Mouse (Mus musculus) right cerebral cortex, postnatal 10 days (tissue): ENCODE results near the gene Gm6309.
"Not testable (repeated sequence)": the region's sequence is repeated elsewhere in the genome, so short reads cannot be mapped to it uniquely, and the experiment has no call there.

ENCODE experiments used
- DNase-seq, 2 experiments: peaks; one replicate each; pipeline ENCODE4 v3.0.0; 2021; ENCODE audit warnings: low spot score in 2 of 2

Gene Gm6309

DNA sequence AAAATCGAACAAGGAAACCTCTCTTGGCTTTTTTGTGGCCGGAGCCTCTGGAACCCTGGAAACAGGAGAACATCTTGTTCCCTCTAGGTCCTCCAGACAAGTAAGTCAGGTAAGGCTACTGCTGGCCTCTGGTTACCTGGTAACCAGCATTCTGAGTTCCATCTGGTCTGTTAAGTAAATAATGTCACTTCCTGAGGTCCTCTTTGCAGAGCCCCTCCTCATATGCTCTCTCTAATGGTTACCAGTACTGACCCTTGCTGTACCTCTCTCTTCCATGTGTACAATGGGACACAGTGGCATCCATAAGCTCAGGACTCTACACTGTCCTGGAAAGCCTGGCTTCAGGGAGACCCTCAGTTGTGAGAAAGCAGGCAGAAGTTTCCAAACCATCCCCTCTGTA, at the start of gene Gm6309:
Gene Gm6309, minus strand, starts transcription at position 101 of the 400 bp plus-strand sequence.
- DNase-seq, result not testable (repeated sequence)

DNA sequence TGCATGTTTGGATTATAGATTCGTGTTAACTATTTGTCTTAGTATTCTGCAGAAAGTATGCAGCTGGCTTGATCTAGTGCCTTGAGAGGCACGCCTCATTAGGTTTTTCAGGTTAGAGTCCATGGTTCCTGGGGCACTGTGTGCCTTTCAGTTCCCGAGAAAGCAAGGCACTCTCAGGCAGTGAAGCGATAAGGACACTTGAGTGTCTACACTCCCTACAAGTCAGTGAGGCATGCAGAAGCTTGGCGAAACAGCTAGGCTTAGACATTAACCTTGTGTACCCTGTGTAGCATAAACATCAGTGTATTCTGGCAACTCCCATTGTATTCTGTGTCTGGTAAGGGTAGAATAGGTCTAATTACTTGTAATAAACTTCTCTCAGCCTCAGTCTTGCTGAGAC, 35.0 kb upstream of the Gm6309 start:
- DNase-seq, result no peak

DNA sequence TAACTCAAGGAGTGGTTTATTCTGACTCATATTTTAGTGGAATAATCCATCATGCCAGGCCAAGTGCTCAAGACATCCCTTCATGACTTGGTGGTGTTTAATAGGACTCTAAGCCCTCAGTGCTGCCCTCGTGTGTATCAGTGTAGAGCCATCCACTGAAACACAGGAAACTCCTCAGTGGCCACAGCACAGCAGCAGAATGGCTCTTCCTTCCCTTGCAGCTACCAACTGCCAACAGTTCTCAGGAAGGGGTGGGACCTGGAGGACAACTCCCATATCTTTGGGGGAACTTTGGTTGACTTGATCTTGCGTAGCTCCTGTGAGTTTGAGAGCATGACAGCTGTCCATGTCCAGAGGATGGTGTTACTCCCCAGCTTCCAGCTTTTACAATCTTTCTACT, 33.4 kb upstream of the Gm6309 start:
- no peak for DNase-seq

DNA sequence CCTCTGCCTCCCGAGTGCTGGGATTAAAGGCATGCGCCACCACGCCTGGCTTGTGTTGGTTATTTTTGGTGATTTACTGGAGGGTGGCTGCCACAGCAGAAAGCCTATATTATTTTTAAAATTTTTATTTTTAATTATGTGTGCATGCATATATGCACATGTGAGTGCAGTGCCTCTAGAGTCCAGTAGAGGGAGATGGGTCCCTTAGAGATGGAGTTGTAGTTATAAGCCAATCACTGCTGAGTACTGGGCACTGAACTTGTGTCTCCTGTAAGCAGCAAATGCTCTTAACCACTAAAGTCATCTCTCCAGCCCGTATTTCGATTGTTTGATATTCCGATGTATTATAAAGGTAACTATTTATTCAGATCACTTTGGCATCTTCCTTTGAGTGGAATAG, 30.1 kb upstream of the Gm6309 start:
- no peak for DNase-seq

DNA sequence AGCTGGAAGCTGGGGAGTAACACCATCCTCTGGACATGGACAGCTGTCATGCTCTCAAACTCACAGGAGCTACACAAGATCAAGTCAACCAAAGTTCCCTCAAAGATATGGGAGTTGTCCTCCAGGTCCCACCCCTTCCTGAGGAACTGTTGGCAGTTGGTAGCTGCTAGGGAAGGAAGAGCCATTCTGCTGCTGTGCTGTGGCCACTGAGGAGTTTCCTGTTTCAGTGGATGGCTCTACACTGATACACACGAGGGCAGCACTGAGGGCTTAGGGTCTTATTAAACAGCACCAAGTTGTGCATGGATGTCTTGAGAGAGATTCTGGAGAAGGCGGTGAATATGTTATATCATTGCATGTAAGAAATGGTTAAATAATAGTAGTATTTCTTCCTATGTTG, 29.0 kb upstream of the Gm6309 start:
- DNase-seq, result no peak

DNA sequence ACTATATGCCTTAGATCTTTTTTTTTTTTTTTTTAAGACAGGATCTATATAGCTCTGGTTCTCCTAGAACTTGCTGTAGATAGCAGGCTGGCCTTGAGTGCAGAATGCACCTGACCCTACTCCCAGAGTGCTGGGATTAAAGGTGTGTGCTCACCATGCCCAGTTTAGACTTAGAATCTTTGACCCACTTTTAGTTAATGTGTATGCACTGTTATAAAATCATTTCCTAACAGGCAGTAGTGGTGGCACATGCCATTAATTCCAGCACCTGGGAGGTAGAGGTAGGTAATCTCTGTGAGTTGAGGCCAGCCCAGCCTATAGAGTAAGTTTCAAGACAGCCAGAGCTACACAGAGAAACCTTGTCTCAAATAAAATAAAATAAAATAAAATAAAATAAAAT, 28.6 kb upstream of the Gm6309 start:
- no peak for DNase-seq

DNA sequence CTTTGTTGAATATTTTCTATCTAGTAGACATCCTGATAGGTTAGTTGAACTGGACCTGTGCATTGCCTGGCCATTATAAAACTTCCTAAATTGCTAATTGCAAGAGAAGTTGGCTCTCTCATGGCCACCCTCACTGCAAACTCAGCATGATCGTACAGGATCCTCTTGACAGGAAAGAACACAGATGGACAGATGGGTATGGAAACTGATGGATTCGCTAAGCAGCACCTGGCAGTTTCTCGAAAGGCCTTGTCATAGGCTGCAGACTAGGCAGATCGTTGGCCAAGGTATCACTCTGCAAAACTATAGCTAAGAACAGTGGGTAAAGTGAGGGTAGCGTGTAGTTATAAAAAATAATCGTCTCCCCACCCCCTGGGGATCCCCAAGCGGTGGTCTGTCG, 22.8 kb upstream of the Gm6309 start:
- DNase-seq, result no peak

DNA sequence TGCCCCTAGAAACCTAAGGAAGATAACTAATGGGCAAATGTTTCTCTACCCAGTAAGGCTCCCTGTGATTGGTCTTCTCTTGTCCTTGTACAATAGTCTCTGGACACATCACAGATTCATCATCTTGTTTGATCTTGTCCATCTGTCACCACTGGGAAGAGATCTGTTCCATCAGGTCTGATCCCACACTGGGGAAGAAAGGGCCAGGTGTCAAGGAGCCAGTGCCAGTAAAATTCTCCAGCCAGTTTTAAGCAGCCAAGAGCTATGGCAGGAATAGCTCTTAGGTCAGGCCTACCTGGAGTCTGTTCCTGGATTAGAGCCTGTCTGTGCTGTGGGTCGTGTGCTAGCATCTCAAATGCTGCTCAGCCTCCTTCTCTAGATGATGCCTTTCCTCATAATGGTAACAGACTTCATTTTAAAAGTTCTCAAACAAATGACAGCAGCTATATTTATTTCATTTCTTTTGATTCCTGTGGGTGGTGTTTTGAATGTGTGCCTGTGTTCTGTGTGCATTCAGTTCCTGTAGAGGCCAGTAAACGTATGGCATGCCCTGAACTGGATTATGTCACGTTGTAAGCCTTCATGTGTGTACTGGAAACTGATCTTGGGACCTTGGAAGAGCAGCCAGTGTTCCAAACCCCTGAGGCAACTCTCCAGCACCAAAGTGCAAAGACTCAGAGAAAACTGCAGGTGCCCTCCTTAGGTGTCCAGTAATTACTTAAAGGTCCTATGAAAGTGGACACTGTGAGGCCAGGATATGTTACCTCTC, 20.2 kb upstream of the Gm6309 start:
- DNase-seq, result no peak

DNA sequence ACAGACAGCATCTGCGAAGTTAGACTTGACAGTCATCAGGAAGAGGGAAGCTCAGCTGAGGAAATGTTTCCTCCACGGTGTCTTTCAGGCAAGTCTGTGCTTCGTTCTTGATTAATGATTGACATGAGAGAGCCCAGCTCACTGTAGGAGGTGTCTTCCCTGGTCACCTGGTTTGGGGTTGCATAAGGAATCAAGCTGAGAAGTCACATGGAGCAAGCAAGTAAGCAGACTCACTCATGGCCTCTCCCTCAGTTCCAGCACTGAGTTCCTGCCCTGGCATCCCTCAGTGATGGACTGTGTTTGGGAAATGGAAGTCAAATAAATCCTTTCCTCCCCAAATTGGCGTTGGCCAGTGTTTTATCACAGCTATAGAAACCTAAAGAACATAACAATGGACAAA, 19.6 kb upstream of the Gm6309 start:
- no peak for DNase-seq

DNA sequence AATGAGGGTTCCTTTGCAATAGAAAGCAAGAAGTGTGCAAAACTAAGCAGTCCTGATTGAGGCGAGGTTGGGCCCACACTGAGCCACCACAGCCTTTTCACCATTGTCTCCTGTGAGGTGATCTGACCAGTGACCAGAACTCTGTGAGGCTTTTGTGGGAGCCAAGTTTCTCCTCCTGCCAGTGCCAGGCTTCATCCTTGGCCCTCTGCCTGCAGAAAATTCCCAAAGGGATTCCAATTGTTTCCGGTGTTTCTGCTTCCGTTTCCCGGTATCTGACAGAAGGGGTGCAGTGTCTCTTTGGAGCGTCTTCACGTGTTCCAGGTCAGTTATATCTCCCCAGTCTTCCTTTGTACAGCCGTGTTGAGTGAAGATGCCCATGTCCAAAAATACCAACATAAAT, 18.2 kb upstream of the Gm6309 start:
- DNase-seq, result no peak

DNA sequence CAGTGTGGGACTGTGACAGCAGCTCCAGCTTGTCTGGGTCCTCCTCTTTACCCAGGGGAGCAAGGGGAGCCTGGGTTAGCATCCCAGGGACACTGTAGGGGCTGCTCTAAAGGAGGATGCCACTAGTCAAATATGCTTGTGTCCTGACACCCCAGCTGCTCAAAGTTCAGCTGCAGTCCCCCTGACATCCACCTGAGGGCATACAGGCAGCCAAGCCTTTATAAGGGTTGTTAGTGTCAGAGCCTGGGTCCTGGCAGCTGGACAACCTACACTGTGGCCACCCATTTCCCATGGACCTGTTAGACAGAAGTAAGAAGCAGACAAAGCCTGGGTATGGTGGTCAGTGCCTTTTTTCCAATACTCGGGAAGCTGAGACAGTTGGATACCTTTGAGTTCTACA, 17.6 kb upstream of the Gm6309 start:
- DNase-seq, result no peak

DNA sequence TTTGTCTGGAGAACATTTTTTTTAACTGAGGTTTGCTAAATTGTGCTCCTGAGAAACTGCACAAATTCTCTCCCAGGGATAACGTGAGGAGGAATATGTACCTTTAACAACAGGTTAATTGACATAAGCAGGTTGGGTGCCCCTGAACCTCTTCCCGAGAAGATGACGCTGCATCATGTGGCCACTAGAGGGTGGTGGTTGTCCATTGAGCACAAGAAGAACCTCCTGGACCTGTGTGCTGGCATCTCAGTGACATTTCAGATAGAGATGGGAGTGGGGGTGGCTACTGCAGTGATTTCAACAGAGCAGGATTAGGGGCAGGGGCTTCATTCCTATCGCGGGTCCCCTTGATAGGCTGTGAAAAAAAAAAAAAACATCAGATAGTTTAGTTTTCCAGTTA, 16.9 kb upstream of the Gm6309 start:
- peak; percentile 49 to 74 for DNase-seq

DNA sequence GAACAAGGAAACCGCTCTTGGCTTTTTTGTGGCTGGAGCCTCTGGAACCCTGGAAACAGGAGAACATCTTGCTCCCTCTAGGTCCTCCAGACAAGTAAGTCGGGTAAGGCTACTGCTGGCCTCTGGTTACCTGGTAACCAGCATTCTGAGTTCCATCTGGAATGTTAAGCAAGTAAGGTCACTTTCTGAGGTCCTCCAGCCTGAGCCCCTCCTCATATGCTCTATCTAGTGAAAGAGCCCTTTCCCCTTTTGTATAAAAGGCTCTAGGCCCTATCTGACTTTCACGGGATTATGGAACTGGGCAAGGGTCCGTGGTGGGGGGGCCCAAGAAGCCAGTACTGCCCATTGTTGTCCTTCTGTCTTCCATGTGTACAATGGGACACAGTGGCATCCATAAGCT, 14.7 kb upstream of the Gm6309 start, which contains the start of gene 1700001J03Rik:
Gene 1700001J03Rik, minus strand, starts transcription at position 101 of the 400 bp plus-strand sequence.
- not testable (repeated sequence) for DNase-seq

DNA sequence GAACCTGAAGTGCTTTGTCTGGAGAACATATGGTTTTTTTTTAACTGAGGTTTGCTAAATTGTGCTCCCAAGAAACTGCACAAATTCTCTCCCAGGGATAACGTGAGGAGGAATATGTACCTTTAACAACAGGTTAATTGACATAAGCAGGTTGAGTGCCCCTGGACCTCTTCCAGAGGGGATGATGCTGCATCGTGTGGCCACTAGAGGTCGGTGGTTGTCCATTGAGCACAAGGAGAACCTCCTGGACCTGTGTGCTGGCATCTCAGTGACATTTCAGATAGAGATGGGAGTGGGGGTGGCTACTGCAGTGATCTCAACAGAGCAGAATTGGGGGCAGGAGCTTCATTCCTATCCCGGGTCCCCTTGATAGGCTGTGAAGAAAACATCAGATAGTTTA, 2.2 kb upstream of the Gm6309 start:
- not testable (repeated sequence) for DNase-seq

DNA sequence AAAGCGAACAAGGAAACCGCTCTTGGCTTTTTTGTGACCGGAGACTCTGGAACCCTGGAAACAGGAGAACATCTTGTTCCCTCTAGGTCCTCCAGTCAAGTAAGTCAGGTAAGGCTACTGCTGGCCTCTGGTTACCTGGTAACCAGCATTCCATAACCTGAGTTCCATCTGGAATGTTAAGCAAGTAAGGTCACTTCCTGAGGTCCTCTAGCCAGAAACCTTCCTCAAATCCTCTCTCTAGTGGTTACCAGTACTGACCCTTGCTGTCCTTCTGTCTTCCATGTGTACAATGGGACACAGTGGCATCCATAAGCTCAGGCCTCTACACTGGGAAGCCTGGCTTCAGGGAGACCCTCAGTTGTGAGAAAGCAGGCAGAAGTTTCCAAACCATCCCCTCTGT, 10.1 kb downstream of the Gm6309 start, which contains the start of gene Gm5565:
Gene Gm5565, minus strand, starts transcription at position 101 of the 400 bp plus-strand sequence.
- not testable (repeated sequence) for DNase-seq

DNA sequence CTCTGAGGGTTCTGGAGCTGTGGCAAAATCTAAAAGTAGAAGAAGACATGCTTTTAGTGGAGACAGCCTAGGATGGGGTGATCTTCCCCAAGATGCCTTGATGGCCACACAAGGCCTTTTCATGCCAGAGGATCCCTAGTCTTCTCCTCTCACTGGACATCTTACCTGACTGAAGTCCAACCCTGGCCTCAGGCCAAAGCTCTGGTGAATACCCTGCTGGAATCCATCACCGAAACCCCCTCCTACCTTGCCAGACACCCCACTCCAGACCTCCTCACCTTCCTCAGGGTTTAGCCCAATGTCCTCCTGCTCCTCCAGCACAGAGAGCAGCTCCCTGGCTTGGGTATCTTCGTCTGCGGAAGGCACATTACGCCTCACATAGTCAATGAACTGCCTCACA, 12.2 kb downstream of the Gm6309 start:
- not testable (repeated sequence) for DNase-seq

DNA sequence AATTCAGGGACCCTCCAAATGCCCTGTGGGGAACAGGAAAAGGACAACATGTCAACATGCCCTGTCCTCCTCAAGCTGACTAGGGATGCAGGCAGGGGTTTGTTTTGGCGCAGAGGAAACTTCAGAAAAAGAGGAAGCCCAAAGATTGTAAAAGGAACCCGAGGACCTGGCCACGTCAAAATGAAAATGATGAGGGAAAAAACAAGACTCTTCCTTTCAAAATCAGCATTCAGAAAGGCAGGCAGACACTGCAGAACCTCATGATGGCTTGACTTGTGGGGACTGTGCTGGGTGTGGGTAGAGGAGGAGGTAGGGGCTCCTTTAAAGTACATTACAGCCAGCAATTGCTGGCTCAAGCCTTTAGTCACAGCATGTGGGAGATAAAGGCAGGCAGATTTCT, 20.1 kb downstream of the Gm6309 start:
- DNase-seq, result no peak

DNA sequence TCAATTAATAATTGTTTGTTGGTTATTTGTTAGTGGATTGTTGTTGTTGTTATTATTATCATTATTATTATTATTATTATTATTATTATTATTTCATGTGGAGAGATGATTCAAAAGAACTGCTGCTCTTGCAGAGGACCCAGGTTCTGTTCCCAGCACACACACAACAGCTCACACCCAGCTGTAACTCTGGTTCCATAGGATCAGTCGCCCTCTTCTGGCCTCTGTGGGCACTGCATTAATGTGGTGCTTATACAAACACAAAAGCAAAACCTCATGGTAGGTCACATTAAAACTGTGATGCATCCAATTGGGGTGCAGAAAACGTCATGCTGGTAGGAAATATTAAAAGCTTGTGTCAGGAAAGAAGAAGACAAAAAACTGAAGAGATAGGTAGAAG, 22.6 kb downstream of the Gm6309 start:
- DNase-seq, result no peak
